Mouse (Mus musculus): Measurements from ENCODE around the gene Rpusd1. TPM values are rescaled to one million over a fixed set of nuclear protein-coding genes. Genes with fewer than 3 reads are reported as not detected.

The Rpusd1 gene
- polyA plus RNA-seq, 1 experiment = 22.9 TPM

GRCm38 (mm10) chr17:25773549-25774120 lies 46.2 kb downstream of the Rpusd1 start, which contains the start of gene Narfl:
Narfl (plus strand) TSS chr17:25773776.
- WGBS = under 1% methylated on average over 37 of the region's 37 CpGs
- DNase-seq (ENCODE audit: low read depth, low spot score) = peak; percentile 93

GRCm38 (mm10) chr17:25775318-25776062 lies 48.0 kb downstream of the Rpusd1 start:
- DNase-seq (ENCODE audit: low read depth, low spot score) = no peak
- 74% methylated on average over 10 of the region's 10 CpGs for WGBS

GRCm38 (mm10) chr17:25777948-25778347 lies 50.5 kb downstream of the Rpusd1 start:
- DNase-seq (ENCODE audit: low read depth, low spot score) = no peak
- WGBS = 94% methylated on average over 5 of the region's 5 CpGs

Other genes with a start within 250 kb of the Rpusd1 start
- gene Sstr5, start 230.4 kb upstream of the Rpusd1 start, polyA plus RNA-seq (2012; rRNA removed) = 0.48 and 0.71 TPM in 2 replicates
- gene Sox8, start 157.0 kb upstream of the Rpusd1 start, polyA plus RNA-seq (2012; rRNA removed) = 0.36 and 0.58 TPM in 2 replicates
- 14.0 and 14.2 TPM in 2 replicates for gene Lmf1, start 148.6 kb upstream of the Rpusd1 start, polyA plus RNA-seq (2012; rRNA removed)
- gene Gng13, start 10.5 kb upstream of the Rpusd1 start, polyA plus RNA-seq (2012; rRNA removed) = 0.23 and 0.37 TPM in 2 replicates
- 18.4 and 20.4 TPM in 2 replicates for gene Chtf18, start 251 bp upstream of the Rpusd1 start, polyA plus RNA-seq (2012; rRNA removed)
- gene Mslnl, start 8.4 kb downstream of the Rpusd1 start, polyA plus RNA-seq (2012; rRNA removed) = 0.24 and 0.26 TPM in 2 replicates
- 4.8 and 8.4 TPM in 2 replicates for gene Msln, start 26.7 kb downstream of the Rpusd1 start, polyA plus RNA-seq (2012; rRNA removed)
- 19.6 and 30.2 TPM in 2 replicates for gene Narfl, start 46.1 kb downstream of the Rpusd1 start, polyA plus RNA-seq (2012; rRNA removed)
- 24.0 and 26.6 TPM in 2 replicates for gene Haghl, start 58.0 kb downstream of the Rpusd1 start, polyA plus RNA-seq (2012; rRNA removed)
- gene Ccdc78, start 58.9 kb downstream of the Rpusd1 start, polyA plus RNA-seq (2012; rRNA removed) = 0.04 TPM in 1 of 2 replicates, not detected in the other
- gene Fam173a, start 65.2 kb downstream of the Rpusd1 start, polyA plus RNA-seq (2012; rRNA removed) = 91.8 and 108 TPM in 2 replicates
- gene AC134908.4, start 68.0 kb downstream of the Rpusd1 start, polyA plus RNA-seq (2012; rRNA removed) = 1.3 TPM in 1 of 2 replicates, not detected in the other
- 20.9 and 26.5 TPM in 2 replicates for gene Metrn, start 69.5 kb downstream of the Rpusd1 start, polyA plus RNA-seq (2012; rRNA removed)
- gene Fbxl16, start 81.4 kb downstream of the Rpusd1 start, polyA plus RNA-seq (2012; rRNA removed) = 1.6 and 2.1 TPM in 2 replicates
- gene Wdr24, start 96.0 kb downstream of the Rpusd1 start, polyA plus RNA-seq (2012; rRNA removed) = 30.4 and 39.6 TPM in 2 replicates
- 48.8 and 54.5 TPM in 2 replicates for gene Jmjd8, start 101.2 kb downstream of the Rpusd1 start, polyA plus RNA-seq (2012; rRNA removed)
- gene Stub1, start 105.7 kb downstream of the Rpusd1 start, polyA plus RNA-seq (2012; rRNA removed) = 155 and 157 TPM in 2 replicates
- gene Rhbdl1, start 109.6 kb downstream of the Rpusd1 start, polyA plus RNA-seq (2012; rRNA removed) = 4.1 and 4.6 TPM in 2 replicates
- gene Gm20683, start 114.1 kb downstream of the Rpusd1 start, polyA plus RNA-seq (2012; rRNA removed) = 22.2 and 32.3 TPM in 2 replicates
- gene Rhot2, start 117.2 kb downstream of the Rpusd1 start, polyA plus RNA-seq (2012; rRNA removed) = 59.9 and 83.1 TPM in 2 replicates
- 18.6 and 19.8 TPM in 2 replicates for gene Wdr90, start 133.8 kb downstream of the Rpusd1 start, polyA plus RNA-seq (2012; rRNA removed)
- gene Mcrip2, start 141.1 kb downstream of the Rpusd1 start, polyA plus RNA-seq (2012; rRNA removed) = 39.8 and 49.0 TPM in 2 replicates
- gene Mettl26, start 147.4 kb downstream of the Rpusd1 start, polyA plus RNA-seq (2012; rRNA removed) = 78.7 and 115 TPM in 2 replicates
- gene Wfikkn1, start 153.2 kb downstream of the Rpusd1 start, polyA plus RNA-seq (2012; rRNA removed) = 0.78 and 1.0 TPM in 2 replicates
- gene Rab40c, start 192.1 kb downstream of the Rpusd1 start, polyA plus RNA-seq (2012; rRNA removed) = 38.0 and 40.7 TPM in 2 replicates
- gene Pigq, start 217.3 kb downstream of the Rpusd1 start, polyA plus RNA-seq (2012; rRNA removed) = 73.7 and 90.3 TPM in 2 replicates
- not detected in 2 replicates for gene Nhlrc4, start 217.3 kb downstream of the Rpusd1 start, polyA plus RNA-seq (2012; rRNA removed)
- not detected in 2 replicates for gene A930017K11Rik, start 224.9 kb downstream of the Rpusd1 start, polyA plus RNA-seq (2012; rRNA removed)

Data from large intestine, adult 2 months (tissue).